20 mouse cellular contexts compared by ENCODE assay signal in genomic region chr12:17452273-17452672, GRCm38 (mm10).
DNase-seq lines count a peak whose midpoint lies in the region; ATAC-seq and TF ChIP-seq lines count a peak whose summit lies in the region.
"Had no signal": no experiment of that assay in that cellular context is flagged by ENCODE, and none has a peak within 500 bp of the region (broad histone marks: within the 10 kb centered on the region; RNA-seq: fewer than 3 reads in every experiment).

No protein-coding gene starts in this region.

- in situ Hi-C loops in CH12.LX (cut with MboI; ENCODE audit: low pct_ligation_motif_present, low pct_unique_long_range_greater_than_20kb, low sequenced_read_pairs) = no loop called here

- H3K4me1 ChIP-seq in forebrain, embryonic 11.5 days (replicated peaks; ENCODE audit: control insufficient read depth, insufficient read depth, low read length) = no peaks in the 10 kb centered on the region
- no peaks in the 10 kb centered on the region for H3K4me1 ChIP-seq in forebrain, postnatal 0 days (ENCODE audit: insufficient read depth)
- H3K4me1 ChIP-seq in liver, adult 2 months (ENCODE audit: control insufficient read depth, insufficient read depth, low read length) = peaks cover 25% of the 10 kb centered on the region
- 0 out of 2 replicates have a peak, but pooled peaks cover 10% of the 10 kb centered on the region for H3K4me1 ChIP-seq in liver, embryonic 12.5 days
- H3K4me1 ChIP-seq in CH12.LX (ENCODE audit: control insufficient read depth in 1 of 2, insufficient read depth in 2 of 2) = peaks cover 45 to 82% of the 10 kb centered on the region in 2 experiments
- H3K4me1 ChIP-seq: embryonic facial prominence, embryonic 12.5 days; forebrain, embryonic 12.5 days had no signal

- no peak for TF ChIP-seq POLR2A in liver, adult 2 months (IDR thresholded peaks at IDR 0.05; ENCODE audit: extremely low read depth, insufficient read depth, low read length)
- no peak for TF ChIP-seq POLR2A in CH12.LX (IDR thresholded peaks at IDR 0.05; ENCODE audit: low read depth, low read length)

- DNase-seq in adrenal gland, postnatal 10 days = peak; percentile 25
- no peak for DNase-seq in adrenal gland, adult 2 months
- peak; percentile 11 for DNase-seq in forebrain, embryonic 11.5 days (ENCODE audit: low spot score)
- DNase-seq in forebrain, postnatal 0 days = no peak
- DNase-seq in liver, adult 2 months (ENCODE audit: extremely low read depth, low read depth, low spot score) = peak; percentile 61
- DNase-seq in CH12.LX (ENCODE audit: extremely low read depth) = no peak
- DNase-seq: adrenal gland, adult 8-10 months; B cell, adult 2 months; cerebellum, adult 11 months; cerebellum, adult 18-20 months; cerebellum, adult 8-10 months; cerebellum, adult 9-11 months; cerebellum, postnatal 14 days had no signal

- ATAC-seq in forebrain, embryonic 11.5 days (replicated peaks; ENCODE audit: low FRiP score) = no peak
- no peak for ATAC-seq in forebrain, postnatal 0 days
- no peak for ATAC-seq in liver, embryonic 12.5 days
- ATAC-seq: CD4-positive, CD25-positive, alpha-beta regulatory T cell, adult 4 months; forebrain, embryonic 14.5 days; forebrain, embryonic 16.5 days had no signal

- no peak for TF ChIP-seq RAD21 in CH12.LX (IDR thresholded peaks at IDR 0.05; ENCODE audit: low read depth, low read length)

- H3K4me2 ChIP-seq in forebrain, embryonic 11.5 days (ENCODE audit: low read depth, low read length, severe bottlenecking) = no peak overlapping the region
- H3K4me2 ChIP-seq in forebrain, postnatal 0 days (ENCODE audit: low read depth) = no peak overlapping the region
- H3K4me2 ChIP-seq in liver, embryonic 12.5 days = no peak overlapping the region
- H3K4me2 ChIP-seq in CH12.LX (ENCODE audit: insufficient read depth, low read depth, poor library complexity, severe bottlenecking) = no peak overlapping the region
- H3K4me2 ChIP-seq: embryonic facial prominence, embryonic 12.5 days; forebrain, embryonic 12.5 days had no signal

- no peaks in the 10 kb centered on the region for H3K9me3 ChIP-seq in forebrain, embryonic 11.5 days (ENCODE audit: control insufficient read depth, low read length)
- H3K9me3 ChIP-seq in forebrain, postnatal 0 days (ENCODE audit: low read length) = no peaks in the 10 kb centered on the region
- no peaks in the 10 kb centered on the region for H3K9me3 ChIP-seq in liver, embryonic 12.5 days (replicated peaks)
- H3K9me3 ChIP-seq in CH12.LX (replicated peaks; ENCODE audit: low read length) = no peaks in the 10 kb centered on the region
- H3K9me3 ChIP-seq: embryonic facial prominence, embryonic 10.5 days; embryonic facial prominence, embryonic 12.5 days; forebrain, embryonic 12.5 days had no signal

- H3K36me3 ChIP-seq in forebrain, embryonic 11.5 days (ENCODE audit: control insufficient read depth, insufficient read depth, low read length) = no peaks in the 10 kb centered on the region
- H3K36me3 ChIP-seq in forebrain, postnatal 0 days (ENCODE audit: insufficient read depth) = no peaks in the 10 kb centered on the region
- H3K36me3 ChIP-seq in liver, adult 2 months (ENCODE audit: control insufficient read depth, insufficient read depth, low read length) = no peaks in the 10 kb centered on the region
- H3K36me3 ChIP-seq in liver, embryonic 12.5 days = no peaks in the 10 kb centered on the region
- no peaks in the 10 kb centered on the region for H3K36me3 ChIP-seq in CH12.LX (replicated peaks in 1 of 2; ENCODE audit: control insufficient read depth in 1 of 2, insufficient read depth in 1 of 2, low read length in 1 of 2)
- H3K36me3 ChIP-seq: embryonic facial prominence, embryonic 10.5 days; embryonic facial prominence, embryonic 12.5 days; forebrain, embryonic 12.5 days had no signal

- no peaks in the 10 kb centered on the region for H3K79me2 ChIP-seq in liver, adult 2 months (ENCODE audit: control insufficient read depth, insufficient read depth, low read length)
- H3K79me2 ChIP-seq in CH12.LX (replicated peaks; ENCODE audit: control insufficient read depth, extremely low read depth, insufficient read depth, poor library complexity, severe bottlenecking) = no peaks in the 10 kb centered on the region

- H3K27ac ChIP-seq in forebrain, embryonic 11.5 days (ENCODE audit: low read depth, low read length) = no peak overlapping the region
- no peak overlapping the region for H3K27ac ChIP-seq in forebrain, postnatal 0 days (ENCODE audit: low read depth, low read length)
- H3K27ac ChIP-seq in liver, adult 2 months (replicated peaks; ENCODE audit: insufficient read depth, low read depth, low read length) = no peak overlapping the region; the same call in 1 of the 2 replicates
- no peak overlapping the region for H3K27ac ChIP-seq in liver, embryonic 12.5 days
- no peak overlapping the region for H3K27ac ChIP-seq in CH12.LX (ENCODE audit: insufficient read depth, low read depth)
- H3K27ac ChIP-seq: embryonic facial prominence, embryonic 10.5 days; embryonic facial prominence, embryonic 12.5 days; forebrain, embryonic 12.5 days had no signal

- TF ChIP-seq CTCF in forebrain, postnatal 0 days (IDR thresholded peaks at IDR 0.05; ENCODE audit: low read depth) = no peak
- TF ChIP-seq CTCF in liver, adult 2 months (IDR thresholded peaks at IDR 0.05; ENCODE audit: low read depth, low read length) = no peak
- TF ChIP-seq CTCF in CH12.LX (conservative IDR thresholded peaks at IDR 0.05 in 1 of 2, IDR thresholded peaks at IDR 0.05 in 1 of 2; ENCODE audit: low read depth in 2 of 2, low read length in 2 of 2) = no peak

- TF ChIP-seq EP300 in CH12.LX (IDR thresholded peaks at IDR 0.05; ENCODE audit: low read length) = no peak

- H3K9ac ChIP-seq in forebrain, embryonic 11.5 days (ENCODE audit: low read length) = no peak overlapping the region
- no peak overlapping the region for H3K9ac ChIP-seq in forebrain, postnatal 0 days
- no peak overlapping the region for H3K9ac ChIP-seq in liver, adult 2 months (ENCODE audit: low read depth, low read length)
- H3K9ac ChIP-seq in liver, embryonic 12.5 days = no peak overlapping the region
- no peak overlapping the region; the same call in 1 of the 2 replicates for H3K9ac ChIP-seq in CH12.LX (ENCODE audit: insufficient read depth, low read depth)
- H3K9ac ChIP-seq: embryonic facial prominence, embryonic 12.5 days; forebrain, embryonic 12.5 days had no signal

- H3K27me3 ChIP-seq in forebrain, embryonic 11.5 days (ENCODE audit: control insufficient read depth, insufficient read depth, low read length) = no peaks in the 10 kb centered on the region
- no peaks in the 10 kb centered on the region for H3K27me3 ChIP-seq in forebrain, postnatal 0 days (ENCODE audit: insufficient read depth, low read length)
- no peaks in the 10 kb centered on the region for H3K27me3 ChIP-seq in liver, adult 2 months (ENCODE audit: control insufficient read depth, insufficient read depth, low read length)
- H3K27me3 ChIP-seq in liver, embryonic 12.5 days (replicated peaks) = no peaks in the 10 kb centered on the region
- no peaks in the 10 kb centered on the region for H3K27me3 ChIP-seq in CH12.LX (replicated peaks)
- H3K27me3 ChIP-seq: embryonic facial prominence, embryonic 12.5 days; forebrain, embryonic 12.5 days had no signal

- WGBS in forebrain, embryonic 11.5 days = 82% methylated on average over 1 of the region's 1 CpGs
- WGBS in forebrain, postnatal 0 days = 84% methylated on average over 1 of the region's 1 CpGs
- WGBS in liver, adult 2 months = 10% methylated on average over 1 of the region's 1 CpGs
- whole genome bisulfite sequencing in liver, embryonic 12.5 days (ENCODE audit: insufficient replicate concordance) = 65% methylated on average over 1 of the region's 1 CpGs

- H3K4me3 ChIP-seq in forebrain, embryonic 11.5 days (ENCODE audit: low read depth, low read length) = no peak overlapping the region
- no peak overlapping the region for H3K4me3 ChIP-seq in forebrain, postnatal 0 days (ENCODE audit: low read depth, low read length)
- H3K4me3 ChIP-seq in liver, adult 2 months (ENCODE audit: insufficient read depth, low read depth, low read length) = no peak overlapping the region
- H3K4me3 ChIP-seq in liver, embryonic 12.5 days = no peak overlapping the region
- H3K4me3 ChIP-seq in CH12.LX (replicated peaks in 1 of 3; ENCODE audit: low read depth in 2 of 3, low read length in 2 of 3, poor library complexity in 1 of 3) = no peak overlapping the region
- H3K4me3 ChIP-seq: embryonic facial prominence, embryonic 10.5 days; embryonic facial prominence, embryonic 12.5 days; forebrain, embryonic 12.5 days had no signal

- dilution Hi-C loops in CH12.LX (cut with MboI; ENCODE audit: extremely low pct_ligation_motif_present, extremely low pct_unique_long_range_greater_than_20kb, low sequenced_read_pairs) = no loop called here

TF ChIP-seq in CH12.LX, 34 proteins besides CTCF, POLR2A, EP300 and RAD21:
- TF ChIP-seq ZMIZ1 (IDR thresholded peaks at IDR 0.05; ENCODE audit: low read depth, low read length) (no peak), UBTF (IDR thresholded peaks at IDR 0.05; ENCODE audit: low read depth, low read length) (no peak), ZNF384 (IDR thresholded peaks at IDR 0.05; ENCODE audit: low read depth, low read length) (0 out of 2 replicates have a peak, but pooled peaks have one; percentile 10), HCFC1 (IDR thresholded peaks at IDR 0.05; ENCODE audit: low read depth, low read length) (no peak), MEF2A (IDR thresholded peaks at IDR 0.05; ENCODE audit: borderline replicate concordance, low read depth, low read length) (no peak), SMC3 (IDR thresholded peaks at IDR 0.05; ENCODE audit: low read depth, low read length) (no peak), SIN3A (IDR thresholded peaks at IDR 0.05; ENCODE audit: low read length) (no peak), IRF4 (IDR thresholded peaks at IDR 0.05; ENCODE audit: low read depth, low read length) (no peak)

Comparison
In these comparisons a context has a peak if more than half of its experiments do, and no peak if none do; other contexts are left out.
1. DNase-seq: peak in adrenal gland, postnatal 10 days (single experiment), forebrain, embryonic 11.5 days (single experiment) and liver, adult 2 months (single experiment); none in adrenal gland, adult 2 months (single experiment), forebrain, postnatal 0 days (single experiment) and CH12.LX (single experiment).